In genomic region chr2:23040001-23040646, GRCm38 (mm10) we compare ENCODE assay signal across 8 mouse cellular contexts. TPM values are rescaled to one million over a fixed set of nuclear protein-coding genes. Genes with fewer than 3 reads are reported as not detected.
DNase-seq lines count a peak whose midpoint lies in the region; ATAC-seq and TF ChIP-seq lines count a peak whose summit lies in the region.

TSS of gene Abi1 (minus strand) at chr2:23040241.

- peak within 1 kb of the TSS; percentile 98 for H3K27ac ChIP-seq in bone marrow, adult 2 months (ENCODE audit: control insufficient read depth, insufficient read depth, low read depth, low read length, poor library complexity)
- H3K27ac ChIP-seq in embryonic facial prominence, embryonic 15.5 days (replicated peaks): peak within 1 kb of the TSS; percentile 97
- H3K27ac ChIP-seq in limb, embryonic 14.5 days (replicated peaks; ENCODE audit: low read depth, low read length): peak within 1 kb of the TSS; percentile 95
- peak within 1 kb of the TSS; percentile 93 for H3K27ac ChIP-seq in midbrain, postnatal 0 days (ENCODE audit: low read depth, low read length)

- ATAC-seq in embryonic facial prominence, embryonic 15.5 days (ENCODE audit: insufficient number of reproducible peaks, low FRiP score, low TSS enrichment, low read depth): peak; percentile 99
- peak; percentile 97 for ATAC-seq in limb, embryonic 14.5 days (ENCODE audit: low FRiP score, low read depth)
- ATAC-seq in midbrain, postnatal 0 days (ENCODE audit: low FRiP score): peak; percentile 97

- H3K4me1 ChIP-seq in bone marrow, adult 2 months (ENCODE audit: control insufficient read depth, insufficient read depth, low read length): no peaks in the 10 kb centered on the region
- peaks cover 4% of the 10 kb centered on the region; the same call in 1 of the 2 replicates for H3K4me1 ChIP-seq in embryonic facial prominence, embryonic 15.5 days
- H3K4me1 ChIP-seq in limb, embryonic 14.5 days (ENCODE audit: control insufficient read depth, insufficient read depth, low read length): peaks cover 9% of the 10 kb centered on the region
- H3K4me1 ChIP-seq in midbrain, postnatal 0 days (ENCODE audit: insufficient read depth, low read length): peaks cover 8% of the 10 kb centered on the region

- H3K27me3 ChIP-seq in embryonic facial prominence, embryonic 15.5 days: no peaks in the 10 kb centered on the region
- no peaks in the 10 kb centered on the region for H3K27me3 ChIP-seq in limb, embryonic 14.5 days (ENCODE audit: control insufficient read depth, insufficient read depth, low read length)
- no peaks in the 10 kb centered on the region for H3K27me3 ChIP-seq in midbrain, postnatal 0 days (ENCODE audit: insufficient read depth, low read length)
- H3K27me3 ChIP-seq in splenic B cell, adult 2 months (ENCODE audit: control insufficient read depth, insufficient read depth, low read length, poor library complexity, severe bottlenecking): no peaks in the 10 kb centered on the region

- H3K4me3 ChIP-seq in bone marrow, adult 2 months (replicated peaks; ENCODE audit: control insufficient read depth, low read depth, low read length): peak within 1 kb of the TSS; percentile 95
- peak within 1 kb of the TSS; percentile 82 for H3K4me3 ChIP-seq in embryonic facial prominence, embryonic 15.5 days (replicated peaks)
- peak within 1 kb of the TSS; percentile 96 for H3K4me3 ChIP-seq in limb, embryonic 14.5 days (replicated peaks; ENCODE audit: low read length)
- peak within 1 kb of the TSS; percentile 69 for H3K4me3 ChIP-seq in midbrain, postnatal 0 days (ENCODE audit: low read depth, low read length)

- no peaks in the 10 kb centered on the region for H3K36me3 ChIP-seq in embryonic facial prominence, embryonic 15.5 days
- H3K36me3 ChIP-seq in limb, embryonic 14.5 days (ENCODE audit: control insufficient read depth, insufficient read depth, low read length): no peaks in the 10 kb centered on the region
- H3K36me3 ChIP-seq in midbrain, postnatal 0 days (ENCODE audit: insufficient read depth, low read length): no peaks in the 10 kb centered on the region
- H3K36me3 ChIP-seq in splenic B cell, adult 2 months (ENCODE audit: control insufficient read depth, insufficient read depth, low read length, poor library complexity, severe bottlenecking): no peaks in the 10 kb centered on the region

- DNase-seq in A20 (ENCODE audit: low read depth, low spot score): peak; percentile 97
- DNase-seq in heart, adult 8-10 months (ENCODE audit: low spot score): peak; percentile 97
- DNase-seq in kidney, adult 9 months: peak; percentile 98
- peak; percentile 99 for DNase-seq in limb, embryonic 14.5 days (ENCODE audit: low spot score)
- DNase-seq in midbrain, postnatal 0 days (ENCODE audit: low spot score): peak; percentile 99
- peak; percentile 98 for DNase-seq in splenic B cell, adult 2 months (ENCODE audit: low read depth, low spot score)

- H3K4me2 ChIP-seq in embryonic facial prominence, embryonic 15.5 days (replicated peaks): peak within 1 kb of the TSS; percentile 54
- peak within 1 kb of the TSS; percentile 72 for H3K4me2 ChIP-seq in limb, embryonic 14.5 days (replicated peaks; ENCODE audit: low read depth, low read length, severe bottlenecking)
- H3K4me2 ChIP-seq in midbrain, postnatal 0 days (ENCODE audit: low read depth, low read length, poor library complexity, severe bottlenecking): peak within 1 kb of the TSS; percentile 60

- no peak for TF ChIP-seq CTCF in bone marrow, adult 2 months (IDR thresholded peaks at IDR 0.05; ENCODE audit: control insufficient read depth, insufficient read depth, low read length)
- TF ChIP-seq CTCF in midbrain, postnatal 0 days (IDR thresholded peaks at IDR 0.05): peak; percentile 71

- peak within 1 kb of the TSS; percentile 69 for H3K9ac ChIP-seq in embryonic facial prominence, embryonic 15.5 days
- H3K9ac ChIP-seq in limb, embryonic 14.5 days (ENCODE audit: low read depth, low read length, severe bottlenecking): peak within 1 kb of the TSS; percentile 93
- H3K9ac ChIP-seq in midbrain, postnatal 0 days (replicated peaks; ENCODE audit: low read length, poor library complexity, severe bottlenecking): peak within 1 kb of the TSS; percentile 74

- no peaks in the 10 kb centered on the region for H3K9me3 ChIP-seq in embryonic facial prominence, embryonic 15.5 days (replicated peaks)
- no peaks in the 10 kb centered on the region for H3K9me3 ChIP-seq in limb, embryonic 14.5 days (ENCODE audit: control insufficient read depth, low read length)
- H3K9me3 ChIP-seq in midbrain, postnatal 0 days (ENCODE audit: low read length): no peaks in the 10 kb centered on the region

- WGBS in bone marrow, adult 2 months: 0% methylated on average over 24 of the region's 24 CpGs
- WGBS in embryonic facial prominence, embryonic 15.5 days: 1% methylated on average over 24 of the region's 24 CpGs
- WGBS in limb, embryonic 14.5 days: 2% methylated on average over 23 of the region's 24 CpGs
- 2% methylated on average over 23 of the region's 24 CpGs for WGBS in midbrain, postnatal 0 days

- TF ChIP-seq POLR2A in bone marrow, adult 2 months (IDR thresholded peaks at IDR 0.05; ENCODE audit: borderline replicate concordance, control insufficient read depth, low read depth, low read length): peak; percentile 98
- TF ChIP-seq POLR2A in limb, embryonic 14.5 days (IDR thresholded peaks at IDR 0.05; ENCODE audit: borderline replicate concordance, extremely low read depth, insufficient read depth, insufficient read length): peak; percentile 98; the same call in 1 of the 2 replicates

RNA-seq across cellular contexts. Expression of gene Abi1, which starts in this region (rescaled TPM):
- 41.0 and 53.1 TPM in 2 replicates for polyA plus RNA-seq in bone marrow, adult 2 months (2011; ENCODE audit: insufficient read depth, insufficient read length, low replicate concordance, missing spikeins)
- polyA plus RNA-seq in embryonic facial prominence, embryonic 15.5 days (2015; fragmentation: Nextera tagmentation; extraction: Ambion mirVana): 51.8 and 53.9 TPM in 2 replicates
- 10 to 100 TPM; 21.1 to 21.9 (median 21.5) TPM for total RNA-seq in heart, adult 8-10 months (2022)
- polyA plus RNA-seq in limb, embryonic 14.5 days (2012; rRNA removed): 81.1 and 89.9 TPM in 2 replicates
- polyA plus RNA-seq in limb, embryonic 14.5 days (2014; fragmentation: Nextera tagmentation; extraction: Ambion mirVana): 46.8 and 51.1 TPM in 2 replicates
- 154 and 206 TPM in 2 replicates for total RNA-seq in midbrain, postnatal 0 days (2014; rRNA removed)
- polyA plus RNA-seq in midbrain, postnatal 0 days (2015; fragmentation: Nextera tagmentation; extraction: Ambion mirVana): 68.6 and 71.4 TPM in 2 replicates

Comparison
In these comparisons a context has a peak if more than half of its experiments do, and no peak if none do; other contexts are left out.
1. Peak in every context shown above with its lines: DNase-seq, ATAC-seq, H3K4me3 ChIP-seq and H3K27ac ChIP-seq.